Mouse (Mus musculus) C2C12 (cell line): ENCODE measurements around the gene Tnk2.

Experiments used
- CTCF ChIP-seq: IDR thresholded peaks from one replicate; pipeline ENCODE4 v1.5.1; 2011; ENCODE audit not compliant: control insufficient read depth, insufficient read depth, insufficient read length
- MAX ChIP-seq: IDR thresholded peaks from one replicate; pipeline ENCODE4 v1.6.1; 2011; ENCODE audit warnings: mild to moderate bottlenecking, control low read depth
- USF1 ChIP-seq: IDR thresholded peaks from one replicate; pipeline ENCODE4 v1.6.1; 2011; ENCODE audit warnings: low read depth, mild to moderate bottlenecking, control low read depth, moderate library complexity

DNA sequence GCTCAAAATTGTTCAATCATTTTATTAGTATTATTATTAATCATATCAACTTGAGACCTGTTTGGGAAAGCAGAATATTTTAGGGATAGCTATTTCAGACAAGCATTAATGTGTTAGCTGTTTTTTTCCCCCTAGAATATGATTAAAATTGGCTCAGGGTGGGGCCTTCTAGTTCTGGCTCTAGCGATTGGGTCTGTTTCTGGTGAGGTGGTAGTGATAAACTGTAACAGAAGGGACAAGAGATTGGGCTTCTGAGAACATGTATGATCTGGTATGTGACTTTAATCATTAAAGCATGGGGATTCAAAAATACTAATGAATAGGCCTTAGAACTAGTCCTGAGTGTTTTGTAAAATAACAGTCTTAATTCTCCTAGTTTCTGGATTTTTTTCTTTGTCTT lies 31.6 kb upstream of the Tnk2 start:
- TF ChIP-seq USF1 (no peak), MAX (no peak), CTCF (no peak)
